Mouse (Mus musculus) liver, adult 2 months (tissue): ENCODE measurements around the gene Otop2.

ENCODE experiments used
- CTCF ChIP-seq: fragments of 200-500 bp; IDR thresholded peaks from 2 replicates; pipeline ENCODE4 v1.5.1; 2011; ENCODE audit warnings: low read depth, low read length, control low read depth
- POLR2A ChIP-seq: fragments of 200-500 bp; IDR thresholded peaks from 2 replicates; pipeline ENCODE4 v1.6.1; 2011; ENCODE audit warnings: low read length, control low read depth; ENCODE audit not compliant: insufficient read depth; ENCODE audit errors: extremely low read depth

DNA sequence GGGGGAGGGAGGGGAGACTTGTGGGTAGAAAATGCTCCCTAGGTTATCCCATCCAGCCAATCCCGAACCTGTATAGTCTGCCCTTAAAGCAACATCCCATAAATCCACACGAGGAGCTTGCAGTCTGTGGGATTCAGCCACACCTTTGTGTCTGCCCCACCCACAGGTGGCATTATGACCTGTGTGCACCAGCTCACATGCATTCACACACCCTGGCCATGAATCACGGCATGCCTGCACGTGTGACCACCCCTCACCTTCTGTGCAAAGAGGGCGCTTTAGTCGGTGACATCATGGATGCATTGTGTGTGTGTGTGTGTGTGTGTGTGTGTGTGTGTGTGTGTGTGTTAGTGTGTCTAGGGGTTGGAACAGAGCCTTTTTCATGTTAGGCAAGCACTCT is 34.9 kb downstream of the Otop2 start:
- TF ChIP-seq POLR2A = no peak
- no peak for TF ChIP-seq CTCF
